Mouse (Mus musculus) adrenal gland, adult 18-20 months (tissue): ENCODE results near the gene Ift46. TPM values are rescaled to one million over a fixed set of nuclear protein-coding genes. Genes with fewer than 3 reads are reported as not detected.

Source experiments
- DNase-seq, 2 experiments: peaks; one replicate each; pipeline ENCODE4 v3.0.0; 2021 to 2022; ENCODE audit warnings: low spot score in 2 of 2
- total RNA-seq, 2 experiments: library from RNA; stranded (reverse); gene quantifications; 1 replicate in 1 of 2; 2 replicates in 1 of 2; pipeline ENCODE4 v1.2.3; 2021

The Ift46 gene
- total RNA-seq, 2 experiments from 2014 or later = 54.0 to 57.6 TPM

DNA sequence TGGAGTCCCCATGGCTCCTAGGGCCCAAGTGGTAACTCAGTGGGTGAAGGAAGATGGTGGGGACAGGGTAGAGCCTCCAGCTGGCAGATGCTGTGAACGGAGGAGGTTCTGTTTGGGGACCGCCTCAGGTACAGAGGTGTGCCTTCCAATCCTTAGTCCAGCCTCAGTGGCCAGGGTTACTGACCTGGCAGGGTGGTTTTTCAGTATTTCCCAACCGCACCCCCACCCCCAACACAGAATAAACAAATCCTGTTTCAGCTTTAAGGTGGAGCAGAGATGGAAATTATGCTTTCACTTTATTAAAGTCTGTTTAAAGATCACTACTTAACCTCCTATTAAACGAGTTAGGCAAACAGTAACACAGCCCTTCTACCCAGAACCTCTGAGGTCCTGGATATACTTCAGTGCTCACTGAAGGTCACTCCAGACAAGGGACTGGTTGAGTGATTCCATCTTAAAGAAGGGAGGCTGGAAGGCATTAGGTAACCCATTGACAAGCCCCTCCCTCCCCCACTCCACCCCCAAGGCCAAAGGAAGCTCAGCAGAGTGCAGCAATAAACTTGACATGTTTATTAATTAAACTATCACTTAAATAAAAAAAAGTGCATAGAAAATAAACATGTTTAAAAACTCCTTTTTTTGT lies 35.2 kb downstream of the Ift46 start, which contains the start of gene Ttc36:
Gene Ttc36 (minus strand): TSS at position 265 of the 643 bp plus-strand sequence.
- no peak for DNase-seq

DNA sequence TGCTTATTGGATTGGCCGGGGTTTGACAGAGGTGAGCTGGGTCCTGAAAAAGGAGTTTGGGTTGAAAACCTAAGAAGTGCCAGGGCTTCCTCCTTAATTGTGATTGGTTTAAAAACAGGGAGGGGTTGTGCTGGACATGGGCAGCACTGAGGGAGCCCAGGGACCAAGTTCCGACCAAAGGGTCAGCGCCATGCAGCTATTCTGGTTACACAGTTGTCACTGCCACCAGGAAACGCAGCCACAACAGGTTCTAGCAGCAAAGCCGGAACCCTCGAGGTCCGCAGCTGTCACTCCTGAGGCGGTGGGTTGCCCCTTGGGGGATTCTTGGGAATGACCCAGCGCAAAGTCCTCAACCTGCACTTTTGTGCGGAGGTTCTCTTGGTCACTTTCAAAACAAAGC lies 37.0 kb downstream of the Ift46 start:
- DNase-seq = no peak

DNA sequence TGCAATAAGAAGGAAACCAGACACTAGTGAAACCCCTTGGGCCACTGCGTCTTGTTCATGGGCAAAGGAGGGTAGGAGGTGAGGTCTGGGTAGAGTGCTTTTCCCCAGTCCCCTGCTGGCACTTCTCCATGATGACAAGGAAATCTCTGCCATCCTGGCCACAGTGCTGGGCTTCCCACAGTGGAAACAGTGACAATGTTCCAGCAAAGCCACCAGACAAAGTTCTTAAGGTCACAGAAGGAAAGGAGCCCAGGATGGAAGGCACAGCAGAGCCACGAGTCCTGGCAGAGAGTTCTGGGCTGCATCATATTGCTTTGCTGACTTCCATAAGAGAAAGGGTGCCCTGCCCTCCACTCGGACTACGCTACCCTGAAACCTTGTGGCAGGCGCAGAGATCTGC lies 37.8 kb downstream of the Ift46 start:
- DNase-seq = no peak

DNA sequence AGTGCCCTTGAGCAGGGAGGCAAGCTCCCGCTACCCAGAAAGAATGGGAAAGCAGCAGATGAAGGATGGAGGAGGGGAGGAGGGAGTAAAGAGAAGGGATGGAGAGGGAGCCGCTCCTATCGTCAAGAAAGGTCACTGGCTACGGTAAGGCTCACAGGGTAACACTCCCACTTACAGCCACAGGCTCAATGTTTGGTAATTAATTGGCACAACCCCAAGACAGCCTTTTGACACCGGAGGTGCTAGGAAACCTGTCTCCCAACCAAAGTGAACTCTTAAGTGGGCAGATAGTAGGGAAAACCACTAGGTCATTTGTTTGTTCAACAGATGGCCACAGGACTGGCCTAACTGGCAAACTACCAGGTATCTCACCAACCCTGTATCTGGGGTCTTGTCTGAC lies 39.4 kb downstream of the Ift46 start:
- no peak for DNase-seq

DNA sequence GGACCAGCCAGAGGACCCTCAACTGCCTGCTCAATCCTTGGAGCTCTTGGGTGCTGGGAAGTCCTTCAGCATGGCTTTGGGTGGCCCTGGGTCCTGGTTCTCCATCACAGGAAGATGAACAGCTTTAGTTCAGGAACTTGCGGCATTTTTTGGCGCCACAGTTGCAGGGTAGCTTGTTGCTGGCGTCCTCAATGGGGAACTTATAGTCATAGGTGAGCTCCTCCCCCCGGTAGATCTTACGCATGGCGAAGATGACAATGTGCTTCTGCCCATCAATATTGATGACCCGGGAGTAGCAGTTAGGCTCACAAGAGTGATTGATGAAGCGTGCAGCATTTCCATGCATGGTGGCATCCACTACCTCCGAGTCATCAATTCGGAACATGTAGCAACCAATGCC lies 40.1 kb downstream of the Ift46 start:
- DNase-seq = no peak

DNA sequence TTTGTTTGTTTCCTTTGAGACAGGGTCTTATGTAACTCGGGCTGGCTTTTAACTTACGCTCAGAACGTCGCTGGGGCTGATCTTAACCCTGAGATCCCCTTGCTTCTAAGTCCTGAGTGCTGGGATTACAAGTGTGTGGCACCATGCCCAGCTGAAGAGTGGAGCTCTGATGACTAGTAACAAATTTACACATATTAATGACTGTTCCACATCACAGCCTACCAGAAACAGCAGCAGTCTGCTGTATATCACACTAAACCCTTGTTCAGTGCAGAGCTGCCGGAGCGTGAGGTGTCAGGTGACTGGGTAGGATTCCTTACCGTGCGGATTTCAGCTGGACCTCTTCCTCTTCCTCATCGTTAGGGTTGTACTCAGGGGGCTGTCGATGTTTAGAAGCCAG lies 42.6 kb downstream of the Ift46 start:
- DNase-seq = no peak

DNA sequence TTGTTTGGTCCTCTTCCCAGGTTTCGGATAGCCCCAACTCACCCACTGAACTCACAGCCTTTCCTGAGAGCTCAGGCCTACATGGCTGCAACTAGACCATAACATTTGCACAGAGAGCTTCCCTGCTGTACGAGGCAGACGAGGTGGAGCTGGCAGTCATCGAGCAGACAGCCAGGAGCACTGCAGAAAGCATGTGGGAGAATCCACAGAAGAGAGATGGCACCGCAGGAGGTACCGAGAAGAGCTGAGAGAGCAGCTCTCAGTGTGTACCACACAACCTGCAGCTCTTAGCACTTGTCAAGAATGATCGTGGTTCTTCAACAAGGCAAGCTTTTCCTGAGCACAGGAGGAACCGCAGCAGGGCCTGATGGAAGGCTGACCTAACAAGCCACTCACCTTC lies 46.5 kb downstream of the Ift46 start:
- DNase-seq = no peak

DNA sequence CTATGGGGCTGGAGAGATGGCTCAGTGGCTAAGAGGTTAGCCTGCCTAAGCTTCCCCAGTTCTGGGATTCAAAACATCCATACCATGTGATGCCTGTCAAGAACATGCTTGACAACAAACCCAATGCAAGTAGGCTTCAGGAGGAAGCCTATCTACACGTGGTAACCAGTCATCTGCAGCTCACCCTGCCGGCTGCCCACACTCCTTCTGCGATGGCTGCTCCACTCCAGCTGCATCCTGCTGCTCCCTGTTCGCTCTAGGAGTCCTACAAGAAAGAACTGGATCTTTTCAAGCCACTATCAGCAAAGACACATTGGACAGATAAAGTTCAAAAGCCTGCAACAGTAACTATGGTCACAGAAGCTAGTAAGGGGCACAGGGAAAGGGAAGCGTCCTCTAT lies 49.8 kb downstream of the Ift46 start:
- DNase-seq = no peak

DNA sequence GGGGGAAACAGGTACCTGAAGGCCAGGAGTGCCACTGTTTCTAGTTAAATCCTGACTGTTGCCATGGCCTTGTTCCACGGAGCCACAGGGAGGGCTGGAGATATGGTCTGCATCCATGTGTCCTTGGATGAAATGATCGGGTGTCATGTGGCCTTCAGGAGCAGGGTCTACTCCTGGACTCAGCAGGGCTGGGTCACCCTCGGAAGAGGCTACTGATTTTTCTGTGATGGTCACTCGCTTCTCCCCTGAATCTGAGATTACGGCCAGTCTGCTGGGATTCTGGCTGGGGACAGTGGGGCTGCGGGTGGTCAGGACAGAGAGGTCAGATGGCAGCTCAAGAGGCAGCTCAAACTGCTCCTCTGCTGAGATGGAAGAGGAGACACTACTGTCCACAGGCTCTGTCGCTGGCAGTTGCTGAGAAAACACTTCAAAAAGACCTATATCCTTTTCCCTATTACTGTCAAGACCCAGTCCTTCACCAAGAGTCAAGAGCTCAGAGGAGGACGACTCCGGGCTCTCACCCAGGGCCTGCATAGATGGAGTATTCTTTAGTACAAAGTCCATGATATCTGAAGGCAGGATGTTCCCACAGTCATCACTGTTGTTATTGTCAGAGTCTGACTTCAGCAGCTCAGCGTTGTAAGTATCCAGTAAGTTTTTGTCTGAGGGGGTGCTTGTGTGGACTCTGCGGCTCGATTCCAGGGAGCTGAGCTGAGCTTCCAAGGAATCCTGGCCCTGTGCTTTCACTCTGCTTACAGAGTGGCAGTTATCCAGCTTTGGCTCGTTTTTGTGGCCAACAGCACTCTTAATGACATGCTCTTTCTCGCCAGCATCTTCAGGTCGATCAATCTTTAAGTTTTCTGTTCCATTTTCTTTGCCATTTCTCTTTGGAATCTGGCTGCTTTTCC lies 52.5 kb downstream of the Ift46 start:
- no peak for DNase-seq

DNA sequence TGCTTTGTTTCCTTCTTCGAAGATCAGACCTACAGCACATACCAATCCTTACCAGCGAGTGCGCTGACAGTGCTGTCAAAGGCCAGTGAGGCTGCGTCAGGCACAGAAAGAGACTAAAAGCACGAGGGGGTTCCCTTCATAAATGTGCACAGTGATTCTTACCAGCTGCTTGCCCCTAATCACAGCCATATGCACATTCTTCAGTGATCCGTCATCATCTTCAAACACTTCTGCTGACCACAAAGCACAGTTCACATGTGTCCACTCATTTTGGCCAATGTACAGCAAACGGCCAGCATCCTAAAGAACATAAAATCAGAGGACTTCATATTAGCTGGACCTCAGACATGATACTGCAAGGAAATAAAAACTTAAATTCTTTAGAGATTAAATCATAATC lies 59.0 kb downstream of the Ift46 start:
- DNase-seq = no peak

DNA sequence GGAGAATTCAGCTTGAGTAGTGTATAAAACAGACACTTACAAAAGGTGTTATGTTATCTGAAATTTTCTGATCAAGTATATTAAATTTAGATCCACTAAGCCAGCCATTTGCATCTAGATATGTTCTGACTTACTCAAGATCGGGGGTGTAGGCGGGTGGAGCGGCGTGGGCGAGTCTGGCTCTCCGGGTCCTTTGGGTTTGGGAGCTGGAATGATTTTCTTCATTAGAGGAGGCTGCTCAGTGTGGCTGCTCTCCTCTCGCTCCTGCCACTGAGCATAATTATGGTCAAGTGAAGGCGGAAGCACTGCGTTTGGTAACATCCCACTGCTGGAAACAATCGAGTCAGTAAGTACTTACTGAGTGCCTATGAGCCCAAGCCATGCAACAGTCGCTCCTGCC lies 61.2 kb downstream of the Ift46 start:
- no peak for DNase-seq

DNA sequence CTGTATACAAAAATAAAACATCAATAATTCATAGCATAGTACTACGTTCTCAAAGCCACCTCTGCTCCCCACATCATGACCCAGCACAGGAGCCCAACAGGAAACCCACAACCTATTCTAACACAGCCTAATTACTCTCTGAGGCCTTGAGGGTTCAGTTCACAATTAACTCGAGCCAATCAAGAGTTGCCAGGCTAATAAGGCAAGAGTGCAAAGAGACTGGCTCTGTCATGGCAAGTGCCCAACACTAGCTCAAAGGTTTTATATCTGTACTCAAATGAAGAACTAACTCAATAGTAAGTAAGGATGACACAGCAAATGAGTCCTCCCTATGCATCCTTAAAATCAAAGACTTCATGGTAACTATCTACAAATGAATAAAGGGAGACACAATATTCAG lies 62.8 kb downstream of the Ift46 start:
- no peak for DNase-seq

DNA sequence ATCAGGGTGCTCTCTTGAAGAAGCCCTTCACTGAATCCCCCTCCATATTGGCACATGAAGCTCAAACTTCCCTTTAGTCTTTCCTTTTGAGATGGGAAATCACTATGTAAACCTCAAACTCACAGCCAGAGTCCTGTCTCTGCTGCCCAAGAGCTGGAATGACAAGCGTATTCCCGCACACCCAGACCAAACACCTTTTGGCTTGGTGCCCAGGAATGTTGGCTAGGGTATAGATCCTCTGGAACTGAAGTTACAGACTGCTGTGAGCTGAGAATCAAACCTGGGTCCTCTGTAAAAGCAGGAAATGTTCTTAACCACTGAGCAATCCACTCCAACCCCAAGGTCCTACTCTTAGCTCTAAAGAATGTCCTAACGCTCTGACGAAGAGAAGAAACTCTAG lies 64.6 kb downstream of the Ift46 start:
- DNase-seq = no peak

DNA sequence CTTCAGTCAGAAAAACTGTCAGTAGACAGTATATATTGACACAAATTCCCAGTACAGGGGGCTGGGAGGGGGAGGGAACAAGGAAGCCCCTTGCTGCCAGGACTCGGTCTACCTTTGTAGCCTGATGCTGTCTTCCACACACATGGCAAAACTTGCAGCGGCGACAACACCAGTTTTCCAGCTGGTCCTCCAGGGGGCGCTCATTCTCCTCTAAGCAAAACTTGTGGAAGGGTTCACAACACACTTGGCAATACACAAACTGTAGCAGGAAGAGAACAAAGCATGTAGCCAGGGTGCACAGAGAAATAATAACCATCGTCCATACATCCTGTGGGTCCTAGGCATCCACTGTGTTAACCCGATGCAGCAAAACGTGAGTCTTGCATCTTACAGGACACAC lies 68.7 kb downstream of the Ift46 start:
- peak; percentile 75 to 77 for DNase-seq

DNA sequence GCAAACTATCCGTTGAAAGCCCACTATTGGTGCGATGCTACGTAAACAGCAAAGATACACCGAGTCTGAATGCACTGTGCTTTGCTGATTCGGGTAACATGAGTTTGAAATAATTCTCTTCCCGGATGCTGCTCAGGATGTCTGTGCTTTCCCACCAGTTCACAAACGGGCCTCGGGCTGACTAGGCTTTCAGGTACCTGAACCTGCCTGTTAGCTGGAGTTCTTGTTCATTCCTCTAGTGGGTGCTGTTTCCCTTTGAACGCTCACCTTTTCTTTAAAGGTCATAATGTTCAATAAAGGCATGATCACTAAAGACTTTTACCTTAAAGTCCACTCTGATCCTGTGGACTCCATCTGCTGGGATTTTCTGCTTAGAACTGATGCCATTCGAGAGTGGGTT lies 73.5 kb downstream of the Ift46 start:
- no peak for DNase-seq

Other genes with a start within 250 kb of the Ift46 start
- under 1 TPM; 0.16 to 0.40 TPM for gene Cxcr5, start 206.0 kb upstream of the Ift46 start, total RNA-seq
- gene Ddx6, start 163.0 kb upstream of the Ift46 start, total RNA-seq = 100 to 1,000 TPM; 113 to 140 TPM
- not detected for gene Treh, start 94.7 kb upstream of the Ift46 start, total RNA-seq
- 10 to 100 TPM; 24.1 to 60.8 TPM for gene Phldb1, start 32.7 kb upstream of the Ift46 start, total RNA-seq
- gene Arcn1, start 63 bp upstream of the Ift46 start, total RNA-seq = 100 to 1,000 TPM; 139 to 168 TPM
- gene Tmem25, start 31.4 kb downstream of the Ift46 start, total RNA-seq = 1 to 10 TPM; 4.2 to 8.3 TPM
- 1 to 10 TPM; 2.7 to 4.1 TPM for gene Ttc36, start 35.2 kb downstream of the Ift46 start, total RNA-seq
- 10 to 100 TPM; 27.2 to 32.1 TPM for gene Kmt2a, start 113.4 kb downstream of the Ift46 start, total RNA-seq
- 100 to 1,000 TPM; 593 to 763 TPM for gene Atp5l, start 152.8 kb downstream of the Ift46 start, total RNA-seq
- gene Ube4a, start 197.7 kb downstream of the Ift46 start, total RNA-seq = 100 to 1,000 TPM in 1 of 2 experiments, 10 to 100 TPM in 1; 85.6 to 103 TPM
- 1 to 10 TPM in 1 of 2 experiments, under 1 TPM in 1; 0.33 to 1.6 TPM for gene Cd3g, start 212.5 kb downstream of the Ift46 start, total RNA-seq
- under 1 TPM in 1 of 2 experiments, not detected in 1; 0.93 TPM for gene Cd3d, start 213.9 kb downstream of the Ift46 start, total RNA-seq
- gene Cd3e, start 241.7 kb downstream of the Ift46 start, total RNA-seq = 1 to 10 TPM in 1 of 2 experiments, under 1 TPM in 1; 0.27 to 2.0 TPM